Mouse (Mus musculus) heart, adult 18-20 months (tissue): Measurements from ENCODE around the gene Nwd1. TPM values are rescaled to one million over a fixed set of nuclear protein-coding genes. Genes with fewer than 3 reads are reported as not detected.

ENCODE experiments used
- DNase-seq, 2 experiments: peaks; one replicate each; pipeline ENCODE4 v3.0.0; 2021 to 2022; ENCODE audit warnings: mixed read lengths in 1 of 2
- total RNA-seq, 2 experiments: library from RNA; stranded (reverse); gene quantifications; 2 replicates each; pipeline ENCODE4 v1.2.3; 2021

Gene Nwd1
- total RNA-seq, 2 experiments from 2014 or later: 0.27 to 0.54 TPM

- DNase-seq: no peak
Measured at GRCm38 (mm10) chr8:72698349-72698926, 51.9 kb downstream of the Nwd1 start.

GRCm38 (mm10) chr8:72712569-72712968 lies 66.1 kb downstream of the Nwd1 start:
- no peak for DNase-seq

- DNase-seq: no peak
Measured at GRCm38 (mm10) chr8:72716594-72716993, 70.1 kb downstream of the Nwd1 start.

- no peak for DNase-seq
Measured at GRCm38 (mm10) chr8:72720541-72720940, 74.0 kb downstream of the Nwd1 start.

- peak; percentile 96 to 99 for DNase-seq
Measured at GRCm38 (mm10) chr8:72722769-72723650, 76.5 kb downstream of the Nwd1 start, which contains the start of gene Sin3b. TSS of gene Sin3b (plus strand) at chr8:72723285.

- DNase-seq: peak in 1 of 2 experiments; percentile 18
Measured at GRCm38 (mm10) chr8:72723651-72724001, 77.1 kb downstream of the Nwd1 start.

- no peak for DNase-seq
Measured at GRCm38 (mm10) chr8:72728636-72729035, 82.1 kb downstream of the Nwd1 start.

GRCm38 (mm10) chr8:72735001-72735400 lies 88.5 kb downstream of the Nwd1 start:
- DNase-seq: peak in 1 of 2 experiments; percentile 35

- DNase-seq: no peak
Measured at GRCm38 (mm10) chr8:72736868-72737267, 90.4 kb downstream of the Nwd1 start.

- peak; percentile 24 to 59 for DNase-seq
Measured at GRCm38 (mm10) chr8:72746061-72746460, 99.5 kb downstream of the Nwd1 start.

- no peak for DNase-seq
Measured at GRCm38 (mm10) chr8:72749846-72750245, 103.3 kb downstream of the Nwd1 start.

- DNase-seq: no peak
Measured at GRCm38 (mm10) chr8:72750266-72750665, 103.8 kb downstream of the Nwd1 start.

GRCm38 (mm10) chr8:72751126-72751525 lies 104.6 kb downstream of the Nwd1 start:
- no peak for DNase-seq

GRCm38 (mm10) chr8:72752289-72752688 lies 105.8 kb downstream of the Nwd1 start:
- DNase-seq: no peak

- DNase-seq: no peak
Measured at GRCm38 (mm10) chr8:72753165-72753564, 106.7 kb downstream of the Nwd1 start.

GRCm38 (mm10) chr8:72753781-72754180 lies 107.3 kb downstream of the Nwd1 start:
- DNase-seq: no peak

- DNase-seq: no peak
Measured at GRCm38 (mm10) chr8:72756031-72756430, 109.5 kb downstream of the Nwd1 start.

- DNase-seq: peak in 1 of 2 experiments; percentile 0
Measured at GRCm38 (mm10) chr8:72756771-72757390, 110.4 kb downstream of the Nwd1 start.

GRCm38 (mm10) chr8:72757426-72758195 lies 111.1 kb downstream of the Nwd1 start:
- peak in 1 of 2 experiments; percentile 0 for DNase-seq

- DNase-seq: peak in 1 of 2 experiments; percentile 1
Measured at GRCm38 (mm10) chr8:72758310-72758709, 111.8 kb downstream of the Nwd1 start.

GRCm38 (mm10) chr8:72760216-72760615 lies 113.7 kb downstream of the Nwd1 start:
- DNase-seq: peak in 1 of 2 experiments; percentile 0
